Mouse (Mus musculus) gastrocnemius, adult 18-20 months (tissue): ENCODE measurements around the gene Lmcd1. TPM values are rescaled to one million over a fixed set of nuclear protein-coding genes. Genes with fewer than 3 reads are reported as not detected.
A peak's percentile ranks its signal among the peaks of the same experiment; 100 is the strongest.

Experiments
- DNase-seq: peaks from one replicate; pipeline ENCODE4 v3.0.0; 2021; ENCODE audit warnings: low spot score
- total RNA-seq, 2 experiments: library from RNA; stranded (reverse); gene quantifications; 2 replicates each; pipeline ENCODE4 v1.2.3; 2021

Lmcd1 gene
- total RNA-seq, 2 experiments from 2014 or later, result 109 to 237 TPM

- no peak for DNase-seq
Observed at GRCm38 (mm10) chr6:112359341-112359740, 85.8 kb downstream of the Lmcd1 start.

DNA sequence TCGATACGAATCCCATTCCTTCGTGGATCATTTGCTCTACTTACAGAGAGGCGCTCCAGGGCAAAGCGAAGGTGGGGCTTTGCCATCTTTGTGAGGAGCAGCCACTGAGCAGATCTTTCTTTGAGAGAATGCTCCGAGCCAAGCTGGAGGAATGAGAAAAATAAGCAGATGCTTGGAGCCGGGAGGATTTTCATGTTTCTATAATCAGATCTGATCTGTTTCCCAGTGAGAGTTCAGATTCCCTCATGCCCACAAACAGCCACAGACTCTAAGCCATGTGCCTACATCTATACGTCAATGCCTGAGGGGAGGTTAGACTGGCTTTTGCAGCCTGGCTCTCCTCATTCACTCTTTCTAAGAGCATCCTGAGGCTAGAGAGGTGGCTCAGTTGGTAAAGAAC is 87.1 kb downstream of the Lmcd1 start:
- no peak for DNase-seq

- DNase-seq, result peak; percentile 67
Observed at GRCm38 (mm10) chr6:112362349-112362958, 88.9 kb downstream of the Lmcd1 start.

- peak; percentile 58 for DNase-seq
Observed at GRCm38 (mm10) chr6:112364581-112364980, 91.0 kb downstream of the Lmcd1 start.

- DNase-seq, result no peak
Observed at GRCm38 (mm10) chr6:112365294-112365693, 91.7 kb downstream of the Lmcd1 start.

DNA sequence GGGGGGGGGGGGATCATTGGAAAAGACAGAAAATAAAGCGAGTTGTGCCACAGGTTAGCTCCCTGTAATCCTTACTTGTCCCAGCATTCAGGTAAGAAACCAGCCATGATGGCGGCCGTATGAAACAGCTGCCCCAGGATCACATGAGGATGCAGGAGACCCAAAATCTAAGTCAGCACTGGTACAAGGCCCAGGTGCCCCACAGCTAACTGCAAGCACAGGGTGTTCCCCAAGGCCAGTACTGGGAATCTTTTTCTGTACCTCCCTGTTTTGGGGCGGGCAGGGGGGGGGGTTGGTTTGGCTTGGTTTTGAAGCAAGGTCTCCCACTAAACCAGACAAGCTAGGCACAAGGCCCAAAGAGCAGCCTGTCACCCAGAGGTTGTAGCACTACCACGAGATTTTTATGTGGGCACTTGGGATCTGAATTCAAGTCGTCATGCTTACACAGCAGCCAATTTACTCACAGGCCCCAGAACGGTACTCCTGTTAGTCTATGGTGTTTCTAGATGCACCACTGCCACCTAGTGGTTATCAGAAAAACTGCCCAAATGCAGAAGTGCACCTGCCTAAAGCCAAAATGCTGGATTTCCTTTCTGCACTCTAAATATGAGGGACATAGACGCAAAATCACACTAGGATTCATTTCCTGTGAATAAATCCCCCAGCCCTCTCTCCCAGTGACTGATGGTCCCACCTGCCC is 100.5 kb downstream of the Lmcd1 start:
- peak; percentile 44 for DNase-seq

GRCm38 (mm10) chr6:112375661-112376392 is 102.3 kb downstream of the Lmcd1 start:
- no peak for DNase-seq

- DNase-seq, result no peak
Observed at GRCm38 (mm10) chr6:112379054-112379453, 105.5 kb downstream of the Lmcd1 start.

Other genes starting within 250 kb of the Lmcd1 start
- under 1 TPM; 0.23 to 0.33 TPM for gene Ssu2, start 114.3 kb downstream of the Lmcd1 start, total RNA-seq
- gene Cav3, start 185.7 kb downstream of the Lmcd1 start, total RNA-seq, result 10 to 100 TPM; 47.8 to 52.7 TPM
- 1 to 10 TPM in 1 of 2 experiments, under 1 TPM in 1; 0.09 to 1.2 TPM for gene Oxtr, start 216.2 kb downstream of the Lmcd1 start, total RNA-seq